Mouse (Mus musculus): ENCODE data around the gene Hoxd9. TPM values are rescaled to one million over a fixed set of nuclear protein-coding genes. Genes with fewer than 3 reads are reported as not detected.

The Hoxd9 gene
- polyA plus RNA-seq, 1 experiment: not detected

DNA sequence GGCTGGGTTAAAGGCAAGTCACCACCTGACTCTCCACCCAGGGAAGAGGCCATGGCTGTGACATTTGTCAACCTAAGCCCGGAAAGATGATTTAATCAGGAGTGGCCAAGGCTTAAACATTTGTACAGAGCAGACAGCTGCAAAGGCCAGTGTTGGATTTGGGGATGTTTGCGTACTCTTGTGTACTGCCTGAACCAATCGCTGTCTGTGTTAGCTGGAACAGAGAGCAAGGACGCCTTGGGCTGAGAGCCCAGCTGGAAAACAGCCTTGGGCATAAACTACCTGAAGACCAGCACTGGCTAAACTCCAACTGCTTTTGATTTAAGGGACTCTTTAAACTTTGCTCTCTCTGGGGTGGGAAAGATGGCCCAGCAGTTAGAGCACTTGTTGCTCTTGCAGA lies 11.1 kb downstream of the Hoxd9 start:
- TF ChIP-seq GATA1 (IDR thresholded peaks at IDR 0.05; ENCODE audit: low read length): no peak

DNA sequence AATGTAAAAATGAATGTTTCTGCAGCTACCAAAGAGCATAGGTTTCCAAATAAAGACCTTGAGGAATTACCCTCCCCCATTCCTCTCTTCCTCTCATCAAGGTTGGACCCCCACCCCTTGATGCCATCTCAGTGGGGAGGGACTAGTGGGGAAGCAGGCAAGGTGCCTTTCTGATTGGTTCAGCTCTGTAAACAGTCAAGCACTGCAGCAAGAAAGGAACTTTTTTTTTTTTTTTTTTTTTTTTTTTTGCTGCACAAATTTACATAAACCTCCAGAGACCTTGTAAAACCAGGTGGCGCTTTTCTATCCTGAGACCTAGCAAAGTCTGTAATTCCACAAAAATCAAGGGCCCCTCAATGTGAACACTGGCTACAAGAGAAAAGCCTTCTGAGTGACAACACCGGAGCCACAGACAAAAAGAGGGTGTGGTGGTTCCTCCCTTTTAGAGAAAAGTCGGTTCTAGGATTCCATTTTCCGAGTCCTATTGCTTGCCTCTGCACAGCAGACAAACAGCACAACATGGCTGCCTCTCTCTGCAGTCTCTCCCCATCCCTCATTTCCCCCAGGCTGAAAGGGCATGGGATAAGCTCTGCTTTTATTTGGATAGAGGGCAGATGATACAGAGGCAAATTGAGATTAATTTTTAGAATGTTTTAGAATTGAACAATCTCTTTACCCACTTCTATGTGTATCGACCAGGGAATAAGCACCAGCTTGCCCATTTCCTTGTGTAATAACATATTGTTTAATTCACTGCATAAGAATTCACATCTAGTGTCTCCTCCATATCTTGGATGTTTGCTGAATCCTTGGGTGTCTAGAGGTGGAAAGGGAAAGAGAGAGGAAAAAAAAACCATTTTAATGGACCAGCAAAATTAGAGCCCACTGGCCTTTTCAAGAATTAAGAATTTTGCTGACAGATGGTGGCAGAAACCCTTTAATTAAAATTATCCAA lies 12.2 kb downstream of the Hoxd9 start:
- TF ChIP-seq GATA1 (IDR thresholded peaks at IDR 0.05; ENCODE audit: low read length): no peak

DNA sequence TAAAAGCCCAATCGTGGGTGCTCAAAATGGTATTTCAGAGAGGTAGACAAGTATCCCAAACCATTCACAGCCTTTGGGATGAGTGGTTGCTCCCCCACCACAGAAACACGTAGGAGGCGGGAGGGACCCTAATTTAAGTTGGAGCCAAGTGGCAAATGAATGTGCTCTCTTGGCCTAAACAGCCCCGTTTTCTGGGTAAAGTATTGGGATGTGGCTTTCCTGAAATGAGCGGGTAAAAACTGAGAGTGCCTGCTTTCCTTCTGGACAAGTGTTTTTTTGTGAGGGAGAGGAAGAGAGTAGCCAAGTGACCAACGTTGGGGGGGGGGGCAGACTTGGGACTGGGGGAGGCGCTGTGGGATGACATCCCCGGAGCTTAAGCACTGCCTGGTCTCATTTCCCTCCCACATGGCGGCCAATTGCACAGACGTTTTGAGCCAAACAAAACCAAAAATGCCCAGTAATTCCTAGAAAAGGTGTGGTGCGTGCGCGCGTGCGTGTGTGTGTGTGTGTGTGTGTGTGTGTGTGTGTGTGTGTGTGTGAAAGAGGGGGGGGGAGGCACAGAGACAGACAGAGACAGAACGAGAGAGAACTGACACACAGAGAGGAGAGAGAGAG lies 13.5 kb downstream of the Hoxd9 start:
- TF ChIP-seq GATA1 (IDR thresholded peaks at IDR 0.05; ENCODE audit: low read length): no peak

DNA sequence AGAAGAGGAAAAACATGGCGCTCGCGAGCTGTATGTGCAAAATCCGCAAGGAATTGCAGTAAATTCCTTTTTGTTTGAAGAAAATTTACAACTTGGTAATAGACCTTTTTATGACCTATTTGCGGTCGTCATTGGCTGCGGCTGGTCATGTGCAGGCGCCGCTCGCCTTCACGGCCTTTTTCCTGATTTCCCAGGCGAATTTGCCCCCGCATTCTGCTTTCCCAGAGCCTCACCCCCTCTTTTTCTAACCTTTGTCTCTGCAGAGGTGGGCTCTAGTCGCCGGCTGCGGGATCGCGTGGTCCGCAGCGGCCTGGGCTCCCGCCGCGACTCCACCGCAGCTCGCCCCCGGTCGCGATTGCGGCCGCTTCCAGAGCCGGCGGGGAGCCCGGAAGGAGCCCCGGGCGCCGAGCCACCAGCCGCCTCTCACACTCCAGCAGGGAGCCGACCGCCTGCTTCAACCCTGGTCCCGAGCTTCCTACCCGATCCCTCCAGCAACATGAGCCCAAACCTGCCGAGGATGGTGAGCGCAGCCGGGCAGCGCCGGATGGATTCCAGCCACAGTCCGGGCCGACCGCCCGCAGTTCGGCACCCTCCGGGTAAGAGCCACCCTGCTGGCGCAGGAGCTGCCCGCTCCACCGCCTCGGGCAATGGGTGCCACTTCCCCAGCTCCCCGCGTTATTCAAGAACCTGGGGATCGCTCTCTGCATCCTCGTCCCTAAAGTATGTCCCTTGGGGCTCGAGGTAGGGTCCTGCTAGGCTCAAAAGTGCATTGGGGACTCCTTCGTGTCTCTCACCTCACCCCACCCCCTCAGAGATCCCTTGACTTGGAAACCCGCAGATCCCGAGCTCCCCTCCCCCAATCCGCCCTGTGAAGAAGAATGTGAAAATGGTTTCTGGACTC lies 14.4 kb downstream of the Hoxd9 start, which contains the start of the genes Hoxd3 and Hoxd4:
TSS of gene Hoxd3 (plus strand) at position 207 of the 901 bp plus-strand sequence.
TSS of gene Hoxd4 (plus strand) at position 209 of the 901 bp plus-strand sequence.
- TF ChIP-seq GATA1 (IDR thresholded peaks at IDR 0.05; ENCODE audit: low read length): no peak

DNA sequence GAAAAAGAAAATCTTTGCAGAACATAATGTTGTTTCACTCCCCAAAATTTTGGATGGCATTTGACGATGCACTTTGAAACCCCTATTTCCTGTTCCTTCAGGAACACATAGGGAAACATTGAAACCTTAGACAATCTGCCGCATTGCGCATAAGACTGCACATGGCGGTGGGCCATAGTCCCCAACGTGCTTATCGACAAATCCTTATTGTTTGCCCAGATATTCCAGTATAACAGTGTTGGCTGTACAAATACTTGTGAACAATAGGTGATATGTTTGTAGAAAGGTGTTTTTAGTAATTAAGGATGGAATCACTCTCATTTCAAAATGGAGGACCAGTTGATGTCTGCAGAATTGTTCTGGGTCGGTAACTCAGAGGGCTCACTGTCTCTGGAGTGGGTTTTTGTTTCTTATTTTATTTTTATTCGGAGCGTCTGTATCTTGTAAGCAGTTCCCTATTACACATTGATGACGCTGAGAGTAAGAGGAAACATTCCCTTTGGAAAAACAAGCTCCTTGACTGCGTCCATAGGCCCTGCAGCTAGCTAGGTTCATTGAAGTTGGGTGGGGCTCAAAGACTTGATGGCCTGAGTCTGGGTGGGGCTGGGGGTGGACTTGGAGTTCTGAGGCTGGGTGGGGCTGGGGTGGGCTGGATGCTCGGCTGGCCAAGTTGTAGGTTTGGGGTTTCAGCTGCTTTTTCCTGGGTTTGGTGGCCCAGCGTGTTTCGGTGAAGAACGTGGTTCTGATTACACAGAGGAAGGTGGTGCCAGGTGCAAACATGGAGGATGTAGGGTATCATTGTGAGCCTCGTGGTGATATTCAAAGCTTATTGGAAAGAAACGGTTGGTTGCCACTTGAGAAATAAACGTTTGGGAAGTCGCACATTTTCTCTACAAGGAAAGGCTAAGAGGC lies 16.0 kb downstream of the Hoxd9 start:
- no peak for TF ChIP-seq GATA1 (IDR thresholded peaks at IDR 0.05; ENCODE audit: low read length)

DNA sequence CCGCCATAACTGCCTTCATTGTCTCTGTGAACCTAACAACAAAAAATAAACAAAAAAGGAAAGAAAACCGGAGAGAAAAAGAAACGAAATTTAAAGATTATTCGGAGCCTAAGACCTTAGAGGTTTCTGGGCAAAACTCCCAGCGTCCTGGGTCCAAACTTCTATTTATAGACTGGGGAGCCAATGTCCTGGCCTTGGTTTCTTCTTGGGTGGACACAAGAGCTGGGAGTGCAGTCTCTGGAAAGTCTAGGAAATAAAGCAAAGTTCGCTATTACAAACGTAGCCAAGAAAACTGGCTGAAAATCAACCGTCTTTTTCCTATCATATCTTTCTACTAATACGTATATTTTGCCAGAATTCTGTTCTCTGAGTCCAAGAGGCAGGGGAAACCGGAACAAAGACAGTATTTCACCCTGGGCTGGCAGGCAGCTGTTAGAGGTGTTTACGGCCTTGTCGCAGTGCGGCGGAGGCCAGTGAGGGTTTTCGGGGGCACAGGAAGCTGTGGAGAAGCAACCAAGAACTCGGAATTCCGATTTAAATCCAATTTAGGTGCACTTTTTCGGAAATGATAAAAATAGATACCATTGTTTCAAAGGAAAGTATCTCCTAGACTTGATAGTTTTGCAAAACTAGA lies 16.7 kb downstream of the Hoxd9 start:
- no peak for TF ChIP-seq GATA1 (IDR thresholded peaks at IDR 0.05; ENCODE audit: low read length)

DNA sequence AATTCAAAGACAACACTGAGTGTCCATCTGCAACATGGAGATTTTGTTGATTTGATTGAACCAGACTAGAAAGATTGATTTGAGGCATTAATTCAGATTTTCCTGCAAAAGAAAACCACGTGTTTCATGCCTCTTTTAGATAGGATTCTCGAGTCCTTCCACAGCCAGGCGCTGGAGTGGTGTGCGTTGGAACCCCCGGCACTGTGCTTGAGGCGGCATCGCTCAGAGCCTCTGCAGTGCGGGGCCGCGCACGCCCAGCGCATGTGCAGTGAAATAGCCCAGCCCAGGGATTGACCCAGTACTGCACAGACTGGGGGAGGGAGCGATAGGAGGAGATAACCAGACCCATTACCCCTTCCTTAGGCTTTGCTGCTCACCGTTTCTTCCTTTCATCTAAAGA lies 17.4 kb downstream of the Hoxd9 start:
- no peak for TF ChIP-seq GATA1 (IDR thresholded peaks at IDR 0.05; ENCODE audit: low read length)

DNA sequence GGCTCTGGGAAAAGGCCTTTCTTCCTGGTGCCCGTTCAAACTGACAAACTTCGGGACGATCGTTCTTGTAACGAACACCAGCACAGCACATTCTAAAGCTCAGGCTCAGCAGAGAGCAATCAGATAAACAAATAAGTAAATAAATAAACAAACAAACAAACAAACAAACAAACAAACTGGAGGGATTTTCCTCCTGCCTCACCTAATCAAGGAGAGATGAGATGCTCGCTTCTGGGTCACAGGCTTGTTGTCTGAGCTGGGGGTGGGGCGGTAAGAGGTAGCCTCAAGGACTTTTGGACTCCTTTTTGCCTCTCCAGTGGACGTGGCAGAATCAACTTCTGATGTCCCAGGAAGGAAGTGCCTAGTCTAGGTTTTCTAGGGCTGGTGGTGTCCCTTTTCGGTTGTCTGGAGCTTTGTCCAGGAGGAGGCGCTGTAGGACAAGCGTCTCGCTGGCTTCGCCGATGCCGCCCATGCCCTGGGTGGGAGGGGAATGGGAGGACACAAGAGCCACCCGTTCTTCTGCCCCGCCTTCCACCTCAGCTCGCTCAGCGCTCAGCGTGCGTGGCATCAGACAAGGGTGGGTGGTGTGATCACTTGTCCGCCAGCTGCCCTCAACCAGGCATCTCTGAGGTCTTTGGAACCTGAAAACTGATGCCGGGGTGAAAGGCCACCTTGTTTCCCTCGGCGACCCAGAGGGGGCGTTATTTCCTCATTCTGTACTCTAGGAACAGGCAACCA lies 18.1 kb downstream of the Hoxd9 start:
- TF ChIP-seq GATA1 (IDR thresholded peaks at IDR 0.05; ENCODE audit: low read length): no peak

DNA sequence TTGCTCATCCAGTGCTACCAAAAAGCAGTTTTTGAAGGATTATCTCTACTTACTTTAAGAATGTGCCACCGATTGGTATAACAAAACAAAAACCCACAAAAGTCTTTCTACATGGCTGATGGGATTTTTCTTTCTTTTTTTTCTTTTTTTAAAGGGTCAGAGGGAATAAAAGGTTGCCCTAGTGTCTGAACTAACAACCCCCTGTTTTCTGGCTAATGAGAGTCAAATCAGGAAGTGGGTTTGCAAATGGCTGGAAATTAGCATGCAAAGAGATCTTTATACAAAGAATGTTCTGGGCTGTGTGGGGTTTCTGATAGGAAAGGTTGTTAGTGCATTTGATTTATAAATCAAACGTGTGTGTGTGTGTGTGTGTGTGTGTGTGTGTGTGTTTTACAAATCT lies 22.9 kb downstream of the Hoxd9 start:
- TF ChIP-seq GATA1 (IDR thresholded peaks at IDR 0.05; ENCODE audit: low read length): no peak

DNA sequence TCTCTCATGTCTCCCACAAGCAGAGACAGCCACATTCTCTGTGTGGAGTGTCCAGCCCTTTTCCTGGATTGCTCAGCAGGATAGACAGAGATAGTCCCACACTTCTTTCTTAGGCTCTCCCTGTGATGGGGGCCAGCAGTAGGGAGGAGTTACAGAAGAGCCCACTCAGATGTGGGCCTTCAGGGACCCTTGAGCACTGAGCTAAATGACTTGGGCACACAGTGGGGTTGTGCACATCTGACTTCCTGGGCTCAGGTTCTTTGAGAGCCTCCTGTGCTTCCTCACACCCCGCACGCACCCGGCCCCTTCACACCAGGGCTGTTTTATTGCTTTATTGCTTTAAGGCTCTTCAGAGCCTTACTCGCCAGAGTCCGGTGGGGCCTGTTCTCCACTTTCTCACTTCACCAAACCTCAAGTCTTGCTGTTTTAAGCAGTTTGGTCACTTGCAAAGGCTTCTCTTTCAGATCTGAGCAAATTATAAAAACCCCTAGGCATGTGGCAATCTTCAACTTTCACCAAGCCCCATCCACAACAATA lies 23.5 kb downstream of the Hoxd9 start:
- TF ChIP-seq GATA1 (IDR thresholded peaks at IDR 0.05; ENCODE audit: low read length): no peak

DNA sequence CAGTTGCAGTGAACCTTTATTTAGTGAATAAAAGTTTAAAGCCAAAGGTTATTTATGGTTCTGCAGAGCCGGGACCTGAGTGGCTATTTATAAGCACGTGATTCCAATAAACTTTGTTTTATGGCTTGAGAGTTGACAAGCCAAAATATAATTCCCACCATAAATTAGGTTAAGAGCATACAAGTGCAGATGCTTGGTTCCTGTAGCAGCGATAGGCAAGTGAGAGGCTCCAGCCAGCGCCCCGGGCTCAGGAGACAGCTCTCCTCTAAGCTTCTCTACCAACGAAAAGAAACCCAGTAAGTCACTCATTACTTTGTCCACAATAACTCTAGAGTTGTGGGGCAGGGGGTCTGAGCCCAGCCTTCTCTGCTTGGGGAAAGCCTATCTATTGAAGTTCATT lies 24.4 kb downstream of the Hoxd9 start:
- TF ChIP-seq GATA1 (IDR thresholded peaks at IDR 0.05; ENCODE audit: low read length): no peak

DNA sequence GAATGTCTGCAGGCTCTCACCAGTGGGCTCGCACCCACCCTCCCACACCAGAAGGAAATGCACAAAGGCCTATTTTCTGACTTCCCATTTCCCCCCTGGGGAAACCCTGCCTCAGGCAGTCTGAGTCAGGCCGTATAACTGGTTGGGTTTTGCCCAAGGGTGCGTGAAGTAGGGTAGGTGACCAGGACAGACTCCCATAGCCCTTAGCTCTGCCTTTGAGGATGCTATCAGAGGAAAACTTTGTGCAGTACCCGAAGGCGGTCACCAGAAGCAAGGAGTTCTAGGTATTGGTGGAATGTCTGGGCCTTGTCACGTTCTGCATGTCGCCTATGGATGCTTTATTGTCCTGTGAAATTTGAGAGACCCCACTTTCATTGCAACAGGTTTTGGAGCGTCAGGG lies 25.4 kb downstream of the Hoxd9 start:
- TF ChIP-seq GATA1 (IDR thresholded peaks at IDR 0.05; ENCODE audit: low read length): no peak

Measured in G1E-ER4 (cell line).